Mouse (Mus musculus) stomach, postnatal 0 days (tissue): ENCODE results near the gene Sult4a1.

Experiments
- CTCF ChIP-seq: IDR thresholded peaks from 2 replicates; pipeline ENCODE4 v1.5.1; 2016; ENCODE audit warnings: antibody characterized with exemption, low read depth, mild to moderate bottlenecking, moderate library complexity
- EP300 ChIP-seq: optimal IDR thresholded peaks from 2 replicates; pipeline ENCODE3; 2016; ENCODE audit warnings: antibody characterized with exemption

DNA sequence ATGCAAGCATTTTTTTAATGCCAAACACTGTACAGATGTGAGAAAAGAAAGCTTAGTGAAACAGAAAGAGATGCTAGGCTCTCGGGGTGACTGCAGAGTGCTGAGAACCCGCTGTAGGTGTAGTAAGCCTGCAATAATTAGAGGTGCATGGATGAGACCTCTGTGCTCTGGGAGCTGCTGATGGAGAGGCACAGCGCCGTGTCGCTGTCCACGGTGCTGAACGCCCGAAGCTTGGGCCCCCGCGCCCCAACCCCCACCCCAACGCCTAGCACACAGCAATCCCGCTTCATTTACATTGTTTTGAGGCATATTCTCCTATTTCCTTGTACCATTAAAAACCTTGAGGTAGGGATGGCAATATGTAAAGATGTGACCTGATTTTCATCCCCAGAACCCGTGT is 3.3 kb upstream of the Sult4a1 start:
- TF ChIP-seq CTCF (no peak), EP300 (no peak)
